Mouse (Mus musculus) spleen, adult 2 months (tissue): ENCODE results near the gene Pim3. TPM values are rescaled to one million over a fixed set of nuclear protein-coding genes. Genes with fewer than 3 reads are reported as not detected.

Source experiments
- DNase-seq, 2 experiments: peaks; one replicate each; pipeline versions ENCODE4 v3.0.0 to v3.0.0-alpha.2; 2012 to 2021; ENCODE audit warnings: low spot score in 2 of 2, low read depth in 1 of 2
- H3K27ac ChIP-seq: fragments of 200-500 bp; 2 replicates; pipeline ENCODE4 v1.5.1; 2012; ENCODE audit warnings: low read length, inconsistent platforms; ENCODE audit not compliant: insufficient read depth
- H3K27me3 ChIP-seq: fragments of 200-500 bp; 2 replicates; pipeline ENCODE4 v1.6.1; 2012; ENCODE audit warnings: mild to moderate bottlenecking, moderate library complexity, low read length, inconsistent platforms; ENCODE audit not compliant: control insufficient read depth, insufficient read depth
- H3K36me3 ChIP-seq: fragments of 200-500 bp; 2 replicates; pipeline ENCODE4 v1.6.1; 2012; ENCODE audit warnings: mild to moderate bottlenecking, low read length, inconsistent platforms; ENCODE audit not compliant: control insufficient read depth, insufficient read depth
- H3K4me1 ChIP-seq: fragments of 200-500 bp; 2 replicates; pipeline ENCODE4 v1.6.1; 2011; ENCODE audit warnings: inconsistent platforms; ENCODE audit not compliant: control insufficient read depth, insufficient read depth, insufficient read length
- H3K4me3 ChIP-seq: fragments of 200-500 bp; 2 replicates; pipeline ENCODE4 v1.5.1; 2011; ENCODE audit warnings: mild to moderate bottlenecking, inconsistent platforms; ENCODE audit not compliant: insufficient read depth, insufficient read length; ENCODE audit errors: extremely low read depth
- CTCF ChIP-seq: fragments of 200-500 bp; IDR thresholded peaks from 2 replicates; pipeline ENCODE4 v1.5.1; 2011; ENCODE audit warnings: mild to moderate bottlenecking, inconsistent platforms; ENCODE audit not compliant: insufficient read depth, insufficient read length, insufficient replicate concordance; ENCODE audit errors: extremely low read depth
- POLR2A ChIP-seq: fragments of 200-500 bp; IDR thresholded peaks from 2 replicates; pipeline ENCODE4 v1.6.1; 2011; ENCODE audit warnings: low read depth, low read length, inconsistent platforms
- WGBS: fragments of 180-500 bp; shearing (Covaris S2); methylation state at CpG from one replicate; pipeline ENCODE4 v1.1.7; 2018; 5-methylcytosine and 5-hydroxymethylcytosine counted together
- polyA plus RNA-seq: library from polyadenylated mRNA; depleted of rRNA; stranded (reverse); fragments of >200 nt; gene quantifications from 2 replicates; pipeline ENCODE4 v1.2.3, GENCODE M21; 2012

Pim3 gene
- polyA plus RNA-seq, 1 experiment, result 16.2 TPM

DNA sequence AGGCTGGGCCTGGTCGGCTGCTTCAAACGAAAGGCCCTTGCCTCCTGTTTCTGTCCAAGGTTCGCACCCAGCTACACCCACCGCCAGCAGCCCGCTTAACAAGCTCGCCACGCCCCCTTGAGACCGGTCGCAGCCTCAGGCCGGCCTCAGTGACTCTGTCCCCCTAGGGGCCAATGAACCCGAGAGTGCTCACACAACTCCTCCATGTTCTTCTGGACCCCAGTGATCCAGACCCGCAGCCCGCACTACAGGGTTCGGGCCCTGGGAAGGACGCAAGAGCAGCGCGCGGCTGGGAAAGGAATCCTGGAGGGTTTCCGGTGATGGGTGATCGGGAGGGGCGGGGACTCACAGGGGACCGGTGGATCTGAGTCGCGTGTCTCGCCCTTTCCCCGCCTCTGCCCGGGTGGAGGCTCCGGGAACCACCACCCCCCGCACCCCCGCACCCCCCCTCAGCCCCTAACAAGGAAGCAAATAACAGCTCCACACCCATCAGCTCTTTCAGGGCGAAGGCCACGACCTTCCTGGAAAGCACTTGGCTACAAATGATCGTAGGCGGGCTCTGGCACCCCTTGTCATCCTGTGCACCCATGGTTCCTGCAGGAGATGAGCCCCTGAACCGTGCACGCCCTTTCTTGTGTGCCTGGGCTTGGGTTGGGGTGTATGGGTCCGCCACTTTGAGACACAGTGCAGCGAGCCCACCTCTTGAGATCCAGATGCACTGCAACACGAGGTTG lies 24.6 kb upstream of the Pim3 start:
- 2% methylated on average over 39 of the region's 39 CpGs for WGBS
- no peaks in the 10 kb centered on the region for H3K36me3 ChIP-seq
- no peak overlapping the region for H3K27ac ChIP-seq
- TF ChIP-seq POLR2A (no peak), CTCF (no peak)
- DNase-seq, result peak in 1 of 2 experiments; percentile 26
- no peaks in the 10 kb centered on the region for H3K4me1 ChIP-seq
- H3K4me3 ChIP-seq, result peak overlapping the region; percentile 55
- no peaks in the 10 kb centered on the region for H3K27me3 ChIP-seq

DNA sequence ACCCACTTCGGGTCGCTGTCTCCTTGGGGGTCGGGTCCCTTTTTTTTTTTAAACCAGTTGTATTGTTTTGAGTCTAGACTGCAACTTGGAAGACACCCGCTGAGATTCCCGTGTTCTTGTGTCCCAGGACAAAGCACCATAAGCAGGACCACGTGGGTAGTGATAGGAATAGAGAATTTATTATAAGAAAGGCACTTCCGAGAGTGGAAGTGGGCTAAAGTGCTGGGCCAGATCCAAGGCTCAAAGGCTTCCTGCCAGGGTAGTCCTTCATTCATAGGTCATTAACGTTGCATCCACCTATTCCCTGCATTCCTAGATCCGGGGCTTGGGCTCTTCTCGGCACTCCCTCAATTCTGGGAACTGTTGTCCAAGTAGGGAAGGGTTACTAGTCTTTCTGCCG lies 24.0 kb upstream of the Pim3 start:
- no peak for DNase-seq
- H3K36me3 ChIP-seq, result no peaks in the 10 kb centered on the region
- WGBS, result 6% methylated on average over 11 of the region's 11 CpGs
- no peak for TF ChIP-seq CTCF
- TF ChIP-seq POLR2A, result no peak
- no peak overlapping the region for H3K4me3 ChIP-seq
- H3K4me1 ChIP-seq, result no peaks in the 10 kb centered on the region
- no peaks in the 10 kb centered on the region for H3K27me3 ChIP-seq
- H3K27ac ChIP-seq, result no peak overlapping the region

DNA sequence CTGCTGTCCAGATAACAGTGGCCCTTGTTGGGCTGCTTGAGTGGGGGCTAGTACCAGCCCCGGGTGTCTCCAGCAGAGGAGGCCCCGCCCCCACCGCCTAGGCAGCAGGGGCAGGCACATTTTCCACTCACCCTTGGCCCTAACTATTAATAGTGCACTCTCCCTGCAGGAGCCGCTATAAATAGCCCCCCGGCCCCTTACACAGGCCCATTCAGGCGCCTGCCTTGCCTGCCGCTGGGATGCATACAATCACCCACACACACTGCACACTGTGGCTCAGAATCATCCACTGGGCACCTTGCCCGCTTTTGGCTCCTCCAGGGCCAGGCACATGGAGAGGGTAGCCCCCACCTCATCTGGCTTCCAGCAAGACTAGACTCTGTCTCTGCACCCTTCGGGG lies 22.7 kb upstream of the Pim3 start:
- no peak overlapping the region for H3K27ac ChIP-seq
- TF ChIP-seq CTCF (no peak), POLR2A (no peak)
- DNase-seq, result no peak
- 74% methylated on average over 9 of the region's 9 CpGs for WGBS
- no peaks in the 10 kb centered on the region for H3K27me3 ChIP-seq
- H3K36me3 ChIP-seq, result no peaks in the 10 kb centered on the region
- no peak overlapping the region for H3K4me3 ChIP-seq
- H3K4me1 ChIP-seq, result no peaks in the 10 kb centered on the region

DNA sequence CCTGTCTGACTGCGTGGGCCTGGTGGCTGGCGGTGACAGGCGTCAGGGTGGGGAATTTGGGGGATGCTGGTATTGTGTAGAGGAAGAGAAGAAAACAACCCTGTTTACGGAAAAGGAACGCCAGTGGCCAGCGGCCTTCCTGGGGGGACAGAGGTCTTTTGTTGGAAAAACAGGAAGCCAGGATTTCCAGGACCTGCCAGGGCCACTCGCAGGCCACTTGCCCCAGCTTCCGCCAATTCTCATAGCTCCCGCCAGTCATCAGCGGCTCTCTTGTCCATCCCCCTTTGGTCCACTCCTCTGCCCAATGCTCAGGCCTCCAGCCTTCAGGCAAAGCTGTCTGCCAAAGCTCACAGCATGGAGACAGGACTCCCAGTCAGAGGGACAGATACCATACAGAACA lies 21.9 kb upstream of the Pim3 start:
- no peak overlapping the region for H3K4me3 ChIP-seq
- H3K4me1 ChIP-seq, result no peaks in the 10 kb centered on the region
- 90% methylated on average over 10 of the region's 10 CpGs for WGBS
- TF ChIP-seq CTCF (no peak), POLR2A (no peak)
- H3K27me3 ChIP-seq, result no peaks in the 10 kb centered on the region
- H3K36me3 ChIP-seq, result no peaks in the 10 kb centered on the region
- DNase-seq, result no peak
- H3K27ac ChIP-seq, result no peak overlapping the region; the same call in 1 of the 2 replicates

DNA sequence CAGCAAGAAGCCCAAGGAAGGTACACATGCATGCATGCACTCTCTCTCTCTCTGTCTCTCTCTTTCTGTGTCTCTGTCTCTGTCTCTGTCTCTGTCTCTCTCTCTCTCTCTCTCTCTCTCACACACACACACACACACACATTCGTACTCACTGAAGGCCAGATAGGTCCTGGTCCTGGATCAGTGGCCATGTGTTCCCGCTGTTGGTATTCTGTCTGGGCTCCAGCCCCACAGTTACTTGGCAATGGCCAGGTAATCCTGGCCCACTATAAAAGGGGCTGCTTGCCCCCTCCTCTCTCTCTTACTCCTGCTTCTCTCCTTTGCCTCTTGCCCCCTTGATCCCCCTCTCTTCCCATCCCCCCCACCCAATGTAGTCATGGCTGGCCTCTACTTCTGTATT lies 20.8 kb upstream of the Pim3 start:
- Histone ChIP-seq H3K27me3 (no peaks in the 10 kb centered on the region), H3K27ac (no peak overlapping the region), H3K4me3 (no peak overlapping the region), H3K36me3 (no peaks in the 10 kb centered on the region), H3K4me1 (no peaks in the 10 kb centered on the region)
- 91% methylated on average over 2 of the region's 2 CpGs for WGBS
- no peak for DNase-seq
- TF ChIP-seq CTCF, result no peak

DNA sequence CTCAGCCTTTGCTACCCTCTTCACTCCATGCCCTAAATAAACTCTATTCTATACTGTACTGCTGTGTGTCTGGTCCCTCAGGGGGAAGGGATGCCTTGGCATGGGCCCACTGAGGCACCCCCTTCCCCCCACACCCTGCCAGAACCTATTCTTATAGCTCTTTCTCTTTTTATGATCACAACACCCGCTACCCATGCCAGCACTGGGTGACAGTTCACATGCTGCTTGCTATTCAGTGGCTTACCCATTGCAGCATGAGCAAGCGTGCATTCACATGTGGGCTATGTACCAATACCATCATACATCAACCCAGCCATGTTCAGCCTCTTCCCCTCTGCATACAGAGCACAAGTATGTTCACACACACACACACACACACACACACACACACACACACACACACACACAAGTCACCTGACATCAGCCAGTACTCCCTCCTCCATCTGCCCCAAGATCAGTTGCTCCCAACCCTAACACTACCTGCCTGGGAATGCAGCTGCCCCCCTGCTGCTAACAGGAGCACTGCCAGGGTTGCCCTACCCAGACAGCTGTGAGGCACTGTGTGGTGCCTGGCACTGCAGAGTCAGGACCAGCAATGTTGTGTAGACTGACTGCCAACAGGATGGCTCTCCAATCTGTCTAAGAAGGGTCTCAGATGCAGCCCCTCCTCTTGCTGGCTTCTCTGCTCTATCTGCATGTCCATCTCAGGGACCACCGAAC lies 20.2 kb upstream of the Pim3 start:
- 92% methylated on average over 3 of the region's 3 CpGs for WGBS
- Histone ChIP-seq H3K27ac (no peak overlapping the region), H3K4me1 (no peaks in the 10 kb centered on the region), H3K27me3 (no peaks in the 10 kb centered on the region), H3K36me3 (no peaks in the 10 kb centered on the region), H3K4me3 (no peak overlapping the region)
- no peak for TF ChIP-seq CTCF
- TF ChIP-seq POLR2A, result no peak
- DNase-seq, result no peak

DNA sequence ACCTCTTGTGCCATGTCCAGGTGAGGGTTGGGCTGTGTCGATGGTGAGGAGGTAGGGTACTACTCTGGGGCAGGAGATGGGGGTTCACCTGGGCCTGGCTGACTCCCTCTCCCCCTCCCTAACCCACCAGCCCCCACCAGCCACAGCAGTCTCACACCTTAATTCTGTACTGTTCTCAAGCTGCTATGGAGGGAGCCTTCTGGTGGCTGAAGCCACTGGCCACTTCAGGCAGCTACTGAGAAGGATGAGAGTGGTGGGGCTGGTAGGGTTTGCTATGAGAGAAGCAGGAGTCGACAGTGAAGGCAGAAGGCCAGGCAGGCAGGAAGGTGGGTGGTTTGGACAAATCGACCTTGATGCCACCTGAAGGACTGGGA lies 19.7 kb upstream of the Pim3 start:
- no peaks in the 10 kb centered on the region for H3K4me1 ChIP-seq
- 73% methylated on average over 3 of the region's 3 CpGs for WGBS
- H3K27ac ChIP-seq, result no peak overlapping the region
- no peak for DNase-seq
- H3K27me3 ChIP-seq, result no peaks in the 10 kb centered on the region
- H3K36me3 ChIP-seq, result no peaks in the 10 kb centered on the region
- no peak overlapping the region for H3K4me3 ChIP-seq
- TF ChIP-seq CTCF, result no peak
- TF ChIP-seq POLR2A, result no peak
